Mouse (Mus musculus) gonadal fat pad, adult 2 months (tissue): ENCODE results near the gene Grin1. TPM values are rescaled to one million over a fixed set of nuclear protein-coding genes. Genes with fewer than 3 reads are reported as not detected.

Experiments used
- DNase-seq: peaks from one replicate; pipeline ENCODE4 v3.0.0-alpha.2; 2012; ENCODE audit warnings: low read depth
- polyA plus RNA-seq: library from polyadenylated mRNA; depleted of rRNA; stranded (reverse); fragments of >200 nt; gene quantifications from 2 replicates; pipeline ENCODE4 v1.2.3, GENCODE M21; 2012

The Grin1 gene
- polyA plus RNA-seq, 1 experiment = 0.12 TPM

- no peak for DNase-seq
Observed at GRCm38 (mm10) chr2:25287927-25288649, 30.9 kb downstream of the Grin1 start, which contains the start of gene Tmem210. TSS of gene Tmem210 (plus strand) at chr2:25288145.

- DNase-seq = peak; percentile 66
Observed at GRCm38 (mm10) chr2:25286837-25287636, 31.9 kb downstream of the Grin1 start.

- DNase-seq = no peak
Observed at GRCm38 (mm10) chr2:25286314-25286713, 32.7 kb downstream of the Grin1 start.

- peak; percentile 89 for DNase-seq
Observed at GRCm38 (mm10) chr2:25285551-25285950, 33.4 kb downstream of the Grin1 start.

GRCm38 (mm10) chr2:25278928-25279882 lies 39.8 kb downstream of the Grin1 start:
- DNase-seq = no peak

- DNase-seq = no peak
Observed at GRCm38 (mm10) chr2:25273010-25273409, 46.0 kb downstream of the Grin1 start.

- no peak for DNase-seq
Observed at GRCm38 (mm10) chr2:25272515-25272914, 46.5 kb downstream of the Grin1 start.

GRCm38 (mm10) chr2:25271827-25272511 lies 47.0 kb downstream of the Grin1 start, which contains the start of the genes Ssna1 and Anapc2:
TSS of gene Ssna1 (minus strand) at chr2:25272438.
TSS of gene Anapc2 (plus strand) at chr2:25272478.
- peak; percentile 62 for DNase-seq

GRCm38 (mm10) chr2:25267746-25268309 lies 51.2 kb downstream of the Grin1 start:
- no peak for DNase-seq

- no peak for DNase-seq
Observed at GRCm38 (mm10) chr2:25267241-25267640, 51.7 kb downstream of the Grin1 start.

GRCm38 (mm10) chr2:25266720-25267119 lies 52.3 kb downstream of the Grin1 start:
- DNase-seq = no peak

- DNase-seq = no peak
Observed at GRCm38 (mm10) chr2:25265897-25266656, 52.9 kb downstream of the Grin1 start.

- no peak for DNase-seq
Observed at GRCm38 (mm10) chr2:25264851-25265250, 54.1 kb downstream of the Grin1 start.

GRCm38 (mm10) chr2:25264286-25264660 lies 54.7 kb downstream of the Grin1 start:
- DNase-seq = no peak

GRCm38 (mm10) chr2:25263623-25264285 lies 55.2 kb downstream of the Grin1 start:
- DNase-seq = no peak

- no peak for DNase-seq
Observed at GRCm38 (mm10) chr2:25262795-25263622, 56.0 kb downstream of the Grin1 start.

GRCm38 (mm10) chr2:25262291-25262767 lies 56.7 kb downstream of the Grin1 start, which contains the start of gene Tprn:
TSS of gene Tprn (plus strand) at chr2:25262618.
- DNase-seq = peak; percentile 90

- no peak for DNase-seq
Observed at GRCm38 (mm10) chr2:25261870-25262269, 57.1 kb downstream of the Grin1 start.
